8 mouse cellular contexts compared by ENCODE assay signal in genomic region chr6:22355396-22356085, GRCm38 (mm10). TPM values are rescaled to one million over a fixed set of nuclear protein-coding genes. Genes with fewer than 3 reads are reported as not detected.
A peak's percentile ranks its signal among the peaks of the same experiment; 100 is the strongest.
DNase-seq lines count a peak whose midpoint lies in the region; ATAC-seq lines count a peak whose summit lies in the region.

No protein-coding gene starts in this region.

- peaks cover 12% of the 10 kb centered on the region; the same call in 1 of the 2 replicates for H3K4me1 ChIP-seq in lung, embryonic 16.5 days (replicated peaks; ENCODE audit: control insufficient read depth, insufficient read depth, low read length)
- H3K4me1 ChIP-seq in embryonic facial prominence, embryonic 13.5 days: peaks cover 23% of the 10 kb centered on the region
- peaks cover 17% of the 10 kb centered on the region for H3K4me1 ChIP-seq in neural tube, embryonic 13.5 days (replicated peaks)

- no peaks in the 10 kb centered on the region for H3K36me3 ChIP-seq in lung, embryonic 16.5 days (ENCODE audit: control insufficient read depth, insufficient read depth, low read length)
- H3K36me3 ChIP-seq in embryonic facial prominence, embryonic 13.5 days: no peaks in the 10 kb centered on the region
- no peaks in the 10 kb centered on the region for H3K36me3 ChIP-seq in neural tube, embryonic 13.5 days

- H3K4me2 ChIP-seq in lung, embryonic 16.5 days (ENCODE audit: low read depth, low read length): peak overlapping the region; percentile 73
- H3K4me2 ChIP-seq in embryonic facial prominence, embryonic 13.5 days: peak overlapping the region; percentile 69
- peak overlapping the region; percentile 57 for H3K4me2 ChIP-seq in neural tube, embryonic 13.5 days

- peaks cover 3% of the 10 kb centered on the region; the same call in 1 of the 2 replicates for H3K9me3 ChIP-seq in lung, embryonic 16.5 days (ENCODE audit: control insufficient read depth, low read length)
- peaks cover 3% of the 10 kb centered on the region; the same call in 1 of the 2 replicates for H3K9me3 ChIP-seq in embryonic facial prominence, embryonic 13.5 days
- no peaks in the 10 kb centered on the region for H3K9me3 ChIP-seq in neural tube, embryonic 13.5 days

- no peaks in the 10 kb centered on the region for H3K27me3 ChIP-seq in lung, embryonic 16.5 days (ENCODE audit: control insufficient read depth, insufficient read depth, low read depth, low read length)
- H3K27me3 ChIP-seq in embryonic facial prominence, embryonic 13.5 days: no peaks in the 10 kb centered on the region
- no peaks in the 10 kb centered on the region for H3K27me3 ChIP-seq in neural tube, embryonic 13.5 days

- DNase-seq in lung, postnatal 10 days: no peak
- no peak for DNase-seq in layer of hippocampus, adult 8-10 months (ENCODE audit: low spot score in 2 of 2)
- DNase-seq in cerebellum, adult 11-12 months: no peak
- no peak for DNase-seq in layer of hippocampus, adult 18-20 months (ENCODE audit: low spot score in 2 of 2)

- WGBS in lung, embryonic 16.5 days: 1% methylated on average over 46 of the region's 62 CpGs
- WGBS in embryonic facial prominence, embryonic 13.5 days: 1% methylated on average over 60 of the region's 62 CpGs
- WGBS in neural tube, embryonic 13.5 days: 3% methylated on average over 54 of the region's 62 CpGs

- peak; percentile 82 for ATAC-seq in lung, embryonic 16.5 days (ENCODE audit: low read depth)
- ATAC-seq in embryonic facial prominence, embryonic 13.5 days (ENCODE audit: insufficient number of reproducible peaks, insufficient read depth, low FRiP score, low TSS enrichment, low read depth): peak; percentile 75
- peak; percentile 5 for ATAC-seq in inflammation-experienced regulatory T-cells, adult 6 months
- ATAC-seq in neural tube, embryonic 13.5 days (ENCODE audit: low read depth): peak; percentile 92

- peak overlapping the region; percentile 86 for H3K4me3 ChIP-seq in lung, embryonic 16.5 days (ENCODE audit: low read length)
- peak overlapping the region; percentile 74 for H3K4me3 ChIP-seq in embryonic facial prominence, embryonic 13.5 days
- H3K4me3 ChIP-seq in neural tube, embryonic 13.5 days: peak overlapping the region; percentile 70

- H3K27ac ChIP-seq in lung, embryonic 16.5 days (ENCODE audit: low read length): peak overlapping the region; percentile 65
- H3K27ac ChIP-seq in embryonic facial prominence, embryonic 13.5 days: peak overlapping the region; percentile 82
- peak overlapping the region; percentile 84 for H3K27ac ChIP-seq in neural tube, embryonic 13.5 days (replicated peaks)

- peak overlapping the region; percentile 79 for H3K9ac ChIP-seq in lung, embryonic 16.5 days (ENCODE audit: low read length)
- H3K9ac ChIP-seq in embryonic facial prominence, embryonic 13.5 days: peak overlapping the region; percentile 91
- peak overlapping the region; percentile 86 for H3K9ac ChIP-seq in neural tube, embryonic 13.5 days

RNA-seq across cellular contexts. Expression of gene Fam3c, which starts 0.5 kb away (rescaled TPM):
- polyA plus RNA-seq in lung, embryonic 16.5 days (2015; fragmentation: Nextera tagmentation; extraction: Ambion mirVana): 63.5 and 76.4 TPM in 2 replicates
- 57.5 and 59.9 TPM in 2 replicates for polyA plus RNA-seq in embryonic facial prominence, embryonic 13.5 days (2015; fragmentation: Nextera tagmentation; extraction: Ambion mirVana)
- 100 to 1,000 TPM in 2 of 3 experiments, 10 to 100 TPM in 1; 87.6 to 140 (median 107) TPM for polyA plus RNA-seq in inflammation-experienced regulatory T-cells, adult 6 months (2017; shearing (Covaris generic))
- polyA plus RNA-seq in neural tube, embryonic 13.5 days (2015; fragmentation: Nextera tagmentation; extraction: Ambion mirVana): 44.1 and 47.8 TPM in 2 replicates
- 10 to 100 TPM; 51.5 to 57.7 (median 52.9) TPM for total RNA-seq in layer of hippocampus, adult 8-10 months (2022)
- 10 to 100 TPM; 58.3 to 60.5 TPM for total RNA-seq in layer of hippocampus, adult 18-20 months (2021)

Comparison
In these comparisons a context has a peak if more than half of its experiments do, and no peak if none do; other contexts are left out.
1. ATAC-seq: peak in every context shown above with its lines; median percentile 92 in neural tube, embryonic 13.5 days; 82 in lung, embryonic 16.5 days; 75 in embryonic facial prominence, embryonic 13.5 days; 5 in inflammation-experienced regulatory T-cells, adult 6 months.